Mouse (Mus musculus) lung, postnatal 0 days (tissue): ENCODE results near the gene Atp4b. TPM values are rescaled to one million over a fixed set of nuclear protein-coding genes. Genes with fewer than 3 reads are reported as not detected.

Experiments
- ATAC-seq: fragments of 200-750 bp; cut with Nextera tagmentation; 2 replicates; pipeline ENCODE4 v1.8.0; 2017; ENCODE audit warnings: moderate library complexity
- DNase-seq: peaks from one replicate; pipeline ENCODE4 v3.0.0-alpha.2; 2016; ENCODE audit warnings: low spot score
- H3K27ac ChIP-seq: fragments of 300-500 bp; sonication (generic); 2 replicates; pipeline ENCODE4 v1.5.1; 2014; ENCODE audit warnings: antibody characterized with exemption, mild to moderate bottlenecking, low read length, mixed read lengths
- H3K27me3 ChIP-seq: fragments of 300-500 bp; sonication (generic); replicated peaks from 2 replicates; pipeline ENCODE4 v1.6.1; 2014; ENCODE audit warnings: low read length, mixed read lengths; ENCODE audit not compliant: insufficient read depth
- H3K36me3 ChIP-seq: fragments of 300-500 bp; sonication (generic); 2 replicates; pipeline ENCODE4 v1.6.1; 2014; ENCODE audit warnings: low read length, mixed read lengths; ENCODE audit not compliant: insufficient read depth
- H3K4me1 ChIP-seq: fragments of 300-500 bp; sonication (generic); 2 replicates; pipeline ENCODE4 v1.6.1; 2014; ENCODE audit warnings: antibody characterized with exemption, low read depth, low read length, mixed read lengths; ENCODE audit not compliant: insufficient read depth
- H3K4me2 ChIP-seq: fragments of 300-500 bp; sonication (generic); replicated peaks from 2 replicates; pipeline ENCODE4 v1.6.1; 2014; ENCODE audit warnings: low read depth, mild to moderate bottlenecking, low read length, moderate library complexity, mixed read lengths
- H3K4me3 ChIP-seq: fragments of 300-500 bp; sonication (generic); 2 replicates; pipeline ENCODE4 v1.5.1; 2014; ENCODE audit warnings: low read depth, low read length
- H3K9ac ChIP-seq: fragments of 300-500 bp; sonication (generic); replicated peaks from 2 replicates; pipeline ENCODE4 v1.6.1; 2014; ENCODE audit warnings: low read depth, mild to moderate bottlenecking
- H3K9me3 ChIP-seq: fragments of 300-500 bp; sonication (generic); 2 replicates; pipeline ENCODE4 v1.6.1; 2016; ENCODE audit warnings: low read length, mixed read lengths
- CTCF ChIP-seq: IDR thresholded peaks from 2 replicates; pipeline ENCODE4 v1.5.1; 2016; ENCODE audit warnings: antibody characterized with exemption, mild to moderate bottlenecking
- EP300 ChIP-seq: IDR thresholded peaks from 2 replicates; pipeline ENCODE4 v1.6.1; 2016; ENCODE audit warnings: antibody characterized with exemption, mild to moderate bottlenecking, control low read depth
- WGBS: fragments of 180-500 bp; shearing (Covaris S2); extraction: QIAGEN DNeasy Blood & Tissue Kit; methylation state at CpG from one replicate; pipeline ENCODE4 v1.1.7; 2014; 5-methylcytosine and 5-hydroxymethylcytosine counted together
- polyA plus RNA-seq: library from polyadenylated mRNA; unstranded; fragments of >200 nt; fragmentation: Nextera tagmentation; extraction: Ambion mirVana; gene quantifications from 2 replicates; pipeline ENCODE4 v1.2.1, GENCODE M21; 2015

The Atp4b gene
- polyA plus RNA-seq, 1 experiment from 2014 or later, result not detected

- no peaks in the 10 kb centered on the region for H3K9me3 ChIP-seq
- no peaks in the 10 kb centered on the region for H3K36me3 ChIP-seq
- no peak overlapping the region for H3K27ac ChIP-seq
- no peaks in the 10 kb centered on the region for H3K4me1 ChIP-seq
- peaks cover 7% of the 10 kb centered on the region; the same call in 1 of the 2 replicates for H3K27me3 ChIP-seq
- ATAC-seq (no peak), DNase-seq (no peak)
- no peak overlapping the region for H3K4me3 ChIP-seq
- TF ChIP-seq EP300, result no peak
- TF ChIP-seq CTCF, result no peak
- WGBS, result 57% methylated on average over 7 of the region's 7 CpGs
- no peak overlapping the region for H3K9ac ChIP-seq
- no peak overlapping the region for H3K4me2 ChIP-seq
Measured at GRCm38 (mm10) chr8:13430412-13430811, 33.8 kb upstream of the Atp4b start.

- Histone ChIP-seq H3K9me3 (no peaks in the 10 kb centered on the region), H3K4me2 (no peak overlapping the region), H3K27ac (no peak overlapping the region), H3K4me3 (no peak overlapping the region), H3K4me1 (no peaks in the 10 kb centered on the region), H3K9ac (no peak overlapping the region), H3K36me3 (no peaks in the 10 kb centered on the region), H3K27me3 (no peaks in the 10 kb centered on the region)
- 69% methylated on average over 9 of the region's 9 CpGs for WGBS
- ATAC-seq (no peak), DNase-seq (no peak)
- no peak for TF ChIP-seq EP300
- no peak for TF ChIP-seq CTCF
Measured at GRCm38 (mm10) chr8:13428156-13428555, 31.5 kb upstream of the Atp4b start.

- no peak for ATAC-seq
- Histone ChIP-seq H3K4me1 (no peaks in the 10 kb centered on the region), H3K27me3 (no peaks in the 10 kb centered on the region), H3K27ac (no peak overlapping the region), H3K4me2 (no peak overlapping the region), H3K36me3 (no peaks in the 10 kb centered on the region), H3K4me3 (no peak overlapping the region), H3K9ac (no peak overlapping the region), H3K9me3 (no peaks in the 10 kb centered on the region)
- WGBS, result 61% methylated on average over 6 of the region's 6 CpGs
- no peak for DNase-seq
- no peak for TF ChIP-seq CTCF
- TF ChIP-seq EP300, result no peak
Measured at GRCm38 (mm10) chr8:13427351-13427750, 30.7 kb upstream of the Atp4b start.

GRCm38 (mm10) chr8:13420970-13421369, 24.3 kb upstream of the Atp4b start:
- H3K4me1 ChIP-seq, result no peaks in the 10 kb centered on the region
- no peak overlapping the region for H3K27ac ChIP-seq
- H3K27me3 ChIP-seq, result no peaks in the 10 kb centered on the region
- no peaks in the 10 kb centered on the region for H3K36me3 ChIP-seq
- peak; percentile 50; the same call in 1 of the 2 replicates for ATAC-seq
- DNase-seq, result peak; percentile 19
- H3K9ac ChIP-seq, result no peak overlapping the region
- TF ChIP-seq CTCF (no peak), EP300 (no peak)
- H3K4me2 ChIP-seq, result no peak overlapping the region
- WGBS, result 73% methylated on average over 6 of the region's 6 CpGs
- no peaks in the 10 kb centered on the region for H3K9me3 ChIP-seq
- no peak overlapping the region for H3K4me3 ChIP-seq

GRCm38 (mm10) chr8:13419111-13419639, 22.6 kb upstream of the Atp4b start:
- DNase-seq (no peak), ATAC-seq (no peak)
- Histone ChIP-seq H3K36me3 (no peaks in the 10 kb centered on the region), H3K4me3 (no peak overlapping the region), H3K4me2 (no peak overlapping the region), H3K4me1 (no peaks in the 10 kb centered on the region), H3K9me3 (no peaks in the 10 kb centered on the region), H3K27ac (no peak overlapping the region), H3K9ac (no peak overlapping the region), H3K27me3 (no peaks in the 10 kb centered on the region)
- TF ChIP-seq EP300 (no peak), CTCF (no peak)
- 62% methylated on average over 2 of the region's 2 CpGs for WGBS

- 65% methylated on average over 10 of the region's 10 CpGs for WGBS
- no peaks in the 10 kb centered on the region for H3K27me3 ChIP-seq
- H3K4me1 ChIP-seq, result no peaks in the 10 kb centered on the region
- H3K9ac ChIP-seq, result no peak overlapping the region
- H3K4me3 ChIP-seq, result no peak overlapping the region
- TF ChIP-seq CTCF, result no peak
- H3K36me3 ChIP-seq, result no peaks in the 10 kb centered on the region
- no peak overlapping the region for H3K27ac ChIP-seq
- no peak overlapping the region for H3K4me2 ChIP-seq
- DNase-seq (no peak), ATAC-seq (no peak)
- H3K9me3 ChIP-seq, result no peaks in the 10 kb centered on the region
Measured at GRCm38 (mm10) chr8:13415879-13416278, 19.3 kb upstream of the Atp4b start.
